Mouse (Mus musculus) embryonic facial prominence, embryonic 12.5 days (tissue): ENCODE data around the gene Fosl2. TPM values are rescaled to one million over a fixed set of nuclear protein-coding genes. Genes with fewer than 3 reads are reported as not detected.
"Not testable (repeated sequence)": the region's sequence is repeated elsewhere in the genome, so short reads cannot be mapped to it uniquely, and the experiment has no call there.

Experiments used
- ATAC-seq: fragments of 200-750 bp; cut with Nextera tagmentation; 2 replicates; pipeline ENCODE4 v1.8.0; 2017; ENCODE audit not compliant: insufficient number of reproducible peaks, insufficient read depth, low FRiP score, low TSS enrichment
- H3K27ac ChIP-seq: fragments of 300-500 bp; sonication (generic); 2 replicates; pipeline ENCODE4 v1.5.1; 2016; ENCODE audit warnings: mild to moderate bottlenecking
- H3K27me3 ChIP-seq: fragments of 300-500 bp; sonication (generic); 2 replicates; pipeline ENCODE4 v1.6.1; 2016; ENCODE audit warnings: mild to moderate bottlenecking, moderate library complexity
- H3K36me3 ChIP-seq: fragments of 300-500 bp; sonication (generic); 2 replicates; pipeline ENCODE4 v1.6.1; 2016; ENCODE audit warnings: mild to moderate bottlenecking
- H3K4me1 ChIP-seq: fragments of 300-500 bp; sonication (generic); 2 replicates; pipeline ENCODE4 v1.6.1; 2016
- H3K4me2 ChIP-seq: fragments of 300-500 bp; sonication (generic); replicated peaks from 2 replicates; pipeline ENCODE4 v1.6.1; 2016; ENCODE audit warnings: mild to moderate bottlenecking, moderate library complexity
- H3K4me3 ChIP-seq: fragments of 300-500 bp; sonication (generic); 2 replicates; pipeline ENCODE4 v1.5.1; 2016; ENCODE audit warnings: mild to moderate bottlenecking
- H3K9ac ChIP-seq: fragments of 300-500 bp; sonication (generic); 2 replicates; pipeline ENCODE4 v1.6.1; 2016; ENCODE audit warnings: mild to moderate bottlenecking, moderate library complexity
- H3K9me3 ChIP-seq: fragments of 300-500 bp; sonication (generic); 2 replicates; pipeline ENCODE4 v1.6.1; 2016; ENCODE audit warnings: mild to moderate bottlenecking, moderate library complexity
- WGBS: fragments of 180-500 bp; shearing (Covaris S2); methylation state at CpG from one replicate; pipeline ENCODE4 v1.1.7; 2016; 5-methylcytosine and 5-hydroxymethylcytosine counted together
- polyA plus RNA-seq: library from polyadenylated mRNA; unstranded; fragments of >200 nt; fragmentation: Nextera tagmentation; extraction: Ambion mirVana; gene quantifications from 2 replicates; pipeline ENCODE4 v1.2.1, GENCODE M21; 2016

The Fosl2 gene
- polyA plus RNA-seq, 1 experiment from 2014 or later, result 2.4 TPM

GRCm38 (mm10) chr5:32153418-32153740 lies 17.8 kb downstream of the Fosl2 start:
- H3K4me3 ChIP-seq, result no peak overlapping the region
- H3K27ac ChIP-seq, result no peak overlapping the region
- WGBS, result 33% methylated on average over 8 of the region's 8 CpGs
- peaks cover 5% of the 10 kb centered on the region for H3K36me3 ChIP-seq
- peaks cover 4% of the 10 kb centered on the region; the same call in 1 of the 2 replicates for H3K27me3 ChIP-seq
- ATAC-seq, result no peak
- peak overlapping the region; percentile 19; the same call in 1 of the 2 replicates for H3K4me2 ChIP-seq
- H3K4me1 ChIP-seq, result peaks cover 13% of the 10 kb centered on the region
- H3K9me3 ChIP-seq, result no peaks in the 10 kb centered on the region
- H3K9ac ChIP-seq, result no peak overlapping the region

GRCm38 (mm10) chr5:32153791-32154490 lies 18.3 kb downstream of the Fosl2 start:
- WGBS, result 71% methylated on average over 17 of the region's 17 CpGs
- no peak overlapping the region for H3K9ac ChIP-seq
- no peak for ATAC-seq
- peak overlapping the region; percentile 19; the same call in 1 of the 2 replicates for H3K4me2 ChIP-seq
- H3K36me3 ChIP-seq, result peaks cover 5% of the 10 kb centered on the region
- no peak overlapping the region for H3K27ac ChIP-seq
- H3K27me3 ChIP-seq, result peaks cover 4% of the 10 kb centered on the region; the same call in 1 of the 2 replicates
- H3K9me3 ChIP-seq, result no peaks in the 10 kb centered on the region
- peaks cover 13% of the 10 kb centered on the region for H3K4me1 ChIP-seq
- no peak overlapping the region for H3K4me3 ChIP-seq

GRCm38 (mm10) chr5:32154931-32155688 lies 19.5 kb downstream of the Fosl2 start:
- Histone ChIP-seq H3K4me3 (no peak overlapping the region), H3K27me3 (peaks cover 4% of the 10 kb centered on the region; the same call in 1 of the 2 replicates), H3K9me3 (no peaks in the 10 kb centered on the region), H3K36me3 (peaks cover 5% of the 10 kb centered on the region), H3K9ac (no peak overlapping the region), H3K4me2 (no peak overlapping the region), H3K27ac (no peak overlapping the region), H3K4me1 (peaks cover 13% of the 10 kb centered on the region)
- WGBS, result 76% methylated on average over 9 of the region's 9 CpGs
- ATAC-seq, result no peak

- no peak overlapping the region for H3K4me3 ChIP-seq
- no peak overlapping the region for H3K4me2 ChIP-seq
- no peak overlapping the region for H3K9ac ChIP-seq
- H3K9me3 ChIP-seq, result no peaks in the 10 kb centered on the region
- ATAC-seq, result no peak
- peaks cover 4% of the 10 kb centered on the region; the same call in 1 of the 2 replicates for H3K27me3 ChIP-seq
- H3K4me1 ChIP-seq, result peaks cover 13% of the 10 kb centered on the region
- H3K27ac ChIP-seq, result no peak overlapping the region
- peaks cover 5% of the 10 kb centered on the region for H3K36me3 ChIP-seq
- 70% methylated on average over 3 of the region's 3 CpGs for WGBS
Measured at GRCm38 (mm10) chr5:32155927-32156326, 20.3 kb downstream of the Fosl2 start.

- Histone ChIP-seq H3K36me3 (no peaks in the 10 kb centered on the region), H3K4me1 (no peaks in the 10 kb centered on the region), H3K4me2 (no peak overlapping the region), H3K27me3 (no peaks in the 10 kb centered on the region), H3K9ac (no peak overlapping the region), H3K4me3 (no peak overlapping the region), H3K9me3 (no peaks in the 10 kb centered on the region), H3K27ac (no peak overlapping the region)
- no peak for ATAC-seq
- WGBS, result 88% methylated on average over 3 of the region's 3 CpGs
Measured at GRCm38 (mm10) chr5:32163478-32164043, 28.0 kb downstream of the Fosl2 start.

- Histone ChIP-seq H3K36me3 (no peaks in the 10 kb centered on the region), H3K4me1 (no peaks in the 10 kb centered on the region), H3K9me3 (no peaks in the 10 kb centered on the region), H3K9ac (no peak overlapping the region), H3K27ac (no peak overlapping the region), H3K4me3 (no peak overlapping the region), H3K27me3 (no peaks in the 10 kb centered on the region), H3K4me2 (no peak overlapping the region)
- 51% methylated on average over 2 of the region's 2 CpGs for WGBS
- no peak for ATAC-seq
Measured at GRCm38 (mm10) chr5:32172188-32172587, 36.6 kb downstream of the Fosl2 start.

- H3K4me1 ChIP-seq, result no peaks in the 10 kb centered on the region
- H3K36me3 ChIP-seq, result no peaks in the 10 kb centered on the region
- no peak overlapping the region for H3K4me2 ChIP-seq
- no peak overlapping the region for H3K9ac ChIP-seq
- no peaks in the 10 kb centered on the region for H3K27me3 ChIP-seq
- ATAC-seq, result no peak
- 61% methylated on average over 2 of the region's 2 CpGs for WGBS
- H3K4me3 ChIP-seq, result no peak overlapping the region
- H3K9me3 ChIP-seq, result no peaks in the 10 kb centered on the region
- no peak overlapping the region for H3K27ac ChIP-seq
Measured at GRCm38 (mm10) chr5:32176800-32177199, 41.2 kb downstream of the Fosl2 start.

- H3K4me1 ChIP-seq, result no peaks in the 10 kb centered on the region
- WGBS, result 74% methylated on average over 4 of the region's 4 CpGs
- no peak overlapping the region for H3K27ac ChIP-seq
- H3K9ac ChIP-seq, result no peak overlapping the region
- ATAC-seq, result no peak
- no peak overlapping the region for H3K4me3 ChIP-seq
- no peaks in the 10 kb centered on the region for H3K27me3 ChIP-seq
- no peaks in the 10 kb centered on the region for H3K9me3 ChIP-seq
- H3K36me3 ChIP-seq, result no peaks in the 10 kb centered on the region
- no peak overlapping the region for H3K4me2 ChIP-seq
Measured at GRCm38 (mm10) chr5:32177737-32178136, 42.1 kb downstream of the Fosl2 start.

GRCm38 (mm10) chr5:32178720-32179119 lies 43.1 kb downstream of the Fosl2 start:
- ATAC-seq, result not testable (repeated sequence)
- WGBS, result 81% methylated on average over 5 of the region's 6 CpGs

GRCm38 (mm10) chr5:32182885-32183629 lies 47.5 kb downstream of the Fosl2 start:
- Histone ChIP-seq H3K27ac (no peak overlapping the region), H3K4me1 (0 out of 2 replicates have a peak, but pooled peaks cover 4% of the 10 kb centered on the region), H3K4me3 (no peak overlapping the region), H3K27me3 (no peaks in the 10 kb centered on the region), H3K9me3 (no peaks in the 10 kb centered on the region), H3K4me2 (no peak overlapping the region), H3K36me3 (no peaks in the 10 kb centered on the region), H3K9ac (no peak overlapping the region)
- ATAC-seq, result no peak
- WGBS, result 59% methylated on average over 4 of the region's 4 CpGs

More at GRCm38 (mm10) chr5:32178720-32179119, 43.1 kb downstream of the Fosl2 start:
- not testable (repeated sequence) for H3K4me1 ChIP-seq, H3K4me2 ChIP-seq, H3K27me3 ChIP-seq, H3K4me3 ChIP-seq, H3K9me3 ChIP-seq, H3K36me3 ChIP-seq, H3K27ac ChIP-seq, H3K9ac ChIP-seq

- no peak for ATAC-seq
Measured at GRCm38 (mm10) chr5:32187717-32188116, 52.1 kb downstream of the Fosl2 start.

More at GRCm38 (mm10) chr5:32187717-32188116, 52.1 kb downstream of the Fosl2 start:
- H3K4me3 ChIP-seq, result no peak overlapping the region
- no peaks in the 10 kb centered on the region for H3K9me3 ChIP-seq
- H3K27me3 ChIP-seq, result no peaks in the 10 kb centered on the region
- no peak overlapping the region for H3K9ac ChIP-seq
- 36% methylated on average over 11 of the region's 11 CpGs for WGBS
- 0 out of 2 replicates have a peak, but pooled peaks cover 4% of the 10 kb centered on the region for H3K4me1 ChIP-seq
- H3K4me2 ChIP-seq, result no peak overlapping the region
- H3K36me3 ChIP-seq, result no peaks in the 10 kb centered on the region
- no peak overlapping the region for H3K27ac ChIP-seq
